Mouse (Mus musculus) CH12.LX (cell line): Measurements from ENCODE around the gene Cbx8.

ENCODE experiments used
- CHD1 ChIP-seq: IDR thresholded peaks from 2 replicates; pipeline ENCODE4 v1.6.1; 2012; ENCODE audit warnings: low read depth, low read length, improper control_type of control experiment, inconsistent platforms
- CTCF ChIP-seq, 2 experiments: IDR thresholded peaks in 1 of 2; conservative IDR thresholded peaks in 1 of 2; 2 replicates each; pipeline ENCODE4 v1.5.1; 2011 to 2012; ENCODE audit warnings: low read depth in 2 of 2, low read length in 2 of 2, improper control_type of control experiment in 1 of 2, inconsistent platforms in 1 of 2, mild to moderate bottlenecking in 1 of 2, moderate library complexity in 1 of 2
- EP300 ChIP-seq: IDR thresholded peaks from 2 replicates; pipeline ENCODE4 v1.6.1; 2011; ENCODE audit warnings: low read length, improper control_type of control experiment
- HCFC1 ChIP-seq: IDR thresholded peaks from 2 replicates; pipeline ENCODE4 v1.6.1; 2012; ENCODE audit warnings: low read depth, mild to moderate bottlenecking, inconsistent platforms, low read length, improper control_type of control experiment
- JUND ChIP-seq: conservative IDR thresholded peaks from 2 replicates; pipeline ENCODE4 v1.6.1; 2011; ENCODE audit warnings: low read depth, low read length, improper control_type of control experiment
- MAFK ChIP-seq: IDR thresholded peaks from 2 replicates; pipeline ENCODE4 v1.6.1; 2011; ENCODE audit warnings: low read length, improper control_type of control experiment; ENCODE audit not compliant: insufficient replicate concordance
- MAX ChIP-seq: IDR thresholded peaks from 2 replicates; pipeline ENCODE4 v1.6.1; 2011; ENCODE audit warnings: low read length, improper control_type of control experiment
- NELFE ChIP-seq: IDR thresholded peaks from 2 replicates; pipeline ENCODE4 v1.6.1; 2011; ENCODE audit warnings: low read depth, low read length, improper control_type of control experiment
- POLR2A ChIP-seq: IDR thresholded peaks from 2 replicates; pipeline ENCODE4 v1.6.1; 2011; ENCODE audit warnings: low read depth, mild to moderate bottlenecking, improper control_type of control experiment, low read length
- POLR2AphosphoS2 ChIP-seq: IDR thresholded peaks from 2 replicates; pipeline ENCODE4 v1.6.1; 2011; ENCODE audit warnings: low read depth, low read length, improper control_type of control experiment
- SIN3A ChIP-seq: IDR thresholded peaks from 2 replicates; pipeline ENCODE4 v1.6.1; 2012; ENCODE audit warnings: low read length, improper control_type of control experiment, inconsistent platforms
- UBTF ChIP-seq: IDR thresholded peaks from 2 replicates; pipeline ENCODE4 v1.6.1; 2012; ENCODE audit warnings: low read depth, mild to moderate bottlenecking, inconsistent platforms, low read length, improper control_type of control experiment, moderate library complexity
- ZNF384 ChIP-seq: IDR thresholded peaks from 2 replicates; pipeline ENCODE4 v1.6.1; 2012; ENCODE audit warnings: low read depth, low read length, improper control_type of control experiment, inconsistent platforms

- TF ChIP-seq CTCF (conservative IDR thresholded peaks at IDR 0.05 in 1 of 2, IDR thresholded peaks at IDR 0.05 in 1 of 2; ENCODE audit: low read depth in 2 of 2, low read length in 2 of 2), result no peak
- TF ChIP-seq JUND, result no peak
- no peak for TF ChIP-seq HCFC1
- no peak for TF ChIP-seq SIN3A
- no peak for TF ChIP-seq ZNF384
- TF ChIP-seq MAX, result no peak
- TF ChIP-seq POLR2A, result no peak
- no peak for TF ChIP-seq POLR2AphosphoS2
- no peak for TF ChIP-seq MAFK
- TF ChIP-seq CHD1, result no peak
- no peak for TF ChIP-seq EP300
- no peak; the same call in 1 of the 2 replicates for TF ChIP-seq NELFE
- TF ChIP-seq UBTF, result no peak
These were observed 552 bp upstream of the Cbx8 start for GRCm38 (mm10) chr11:119041325-119041716.
